Comparison of ENCODE assay signal across 11 mouse cellular contexts in genomic region chr7:139583094-139583737, GRCm38 (mm10). TPM values are rescaled to one million over a fixed set of nuclear protein-coding genes. Genes with fewer than 3 reads are reported as not detected.
DNase-seq lines count a peak whose midpoint lies in the region; ATAC-seq lines count a peak whose summit lies in the region.
"Had no signal": no experiment of that assay in that cellular context is flagged by ENCODE, and none has a peak within 500 bp of the region (broad histone marks: within the 10 kb centered on the region; RNA-seq: fewer than 3 reads in every experiment).

No protein-coding gene starts in this region.

- peaks cover 32% of the 10 kb centered on the region for H3K4me1 ChIP-seq in heart, embryonic 11.5 days (ENCODE audit: control insufficient read depth, insufficient read depth, low read length)
- H3K4me1 ChIP-seq in lung, embryonic 15.5 days, result peaks cover 29% of the 10 kb centered on the region
- H3K4me1 ChIP-seq in hindbrain, embryonic 12.5 days, result peaks cover 41% of the 10 kb centered on the region
- H3K4me1 ChIP-seq in neural tube, embryonic 12.5 days, result peaks cover 29% of the 10 kb centered on the region

- ATAC-seq in heart, embryonic 11.5 days (replicated peaks; ENCODE audit: insufficient number of reproducible peaks, low FRiP score, low TSS enrichment), result no peak
- ATAC-seq in lung, embryonic 15.5 days (ENCODE audit: borderline replicate concordance, extremely low read depth, low FRiP score, low TSS enrichment), result no peak
- no peak for ATAC-seq in hindbrain, embryonic 12.5 days (ENCODE audit: low FRiP score)
- no peak for ATAC-seq in neural tube, embryonic 12.5 days (ENCODE audit: low FRiP score, low read depth)
- ATAC-seq in erythroid progenitor cell, adult 5-6 weeks (replicated peaks; ENCODE audit: low FRiP score, poor library complexity, severe bottlenecking), result no peak

- no peak overlapping the region for H3K9ac ChIP-seq in heart, embryonic 11.5 days (ENCODE audit: low read depth, low read length)
- no peak overlapping the region for H3K9ac ChIP-seq in lung, embryonic 15.5 days
- no peak overlapping the region for H3K9ac ChIP-seq in hindbrain, embryonic 12.5 days
- H3K9ac ChIP-seq in neural tube, embryonic 12.5 days, result no peak overlapping the region
- H3K9ac ChIP-seq: stomach, embryonic 15.5 days had no signal

- WGBS in heart, embryonic 11.5 days (ENCODE audit: insufficient replicate concordance), result 13% methylated on average over 17 of the region's 17 CpGs
- 15% methylated on average over 17 of the region's 17 CpGs for WGBS in lung, embryonic 15.5 days
- 10% methylated on average over 17 of the region's 17 CpGs for WGBS in hindbrain, embryonic 12.5 days
- WGBS in neural tube, embryonic 12.5 days, result 6% methylated on average over 17 of the region's 17 CpGs

- no peak for DNase-seq in heart, adult 8-10 months (ENCODE audit: low spot score)
- DNase-seq in lung, postnatal 36 days, result no peak
- DNase-seq in urinary bladder, postnatal 36 days (ENCODE audit: low spot score in 2 of 2), result no peak

- no peak overlapping the region for H3K27ac ChIP-seq in heart, embryonic 11.5 days (ENCODE audit: low read depth, low read length)
- H3K27ac ChIP-seq in lung, embryonic 15.5 days, result no peak overlapping the region
- no peak overlapping the region for H3K27ac ChIP-seq in hindbrain, embryonic 12.5 days
- H3K27ac ChIP-seq in neural tube, embryonic 12.5 days, result no peak overlapping the region
- H3K27ac ChIP-seq: stomach, embryonic 15.5 days had no signal

- peaks cover 2% of the 10 kb centered on the region; the same call in 1 of the 2 replicates for H3K36me3 ChIP-seq in heart, embryonic 11.5 days (ENCODE audit: control insufficient read depth, insufficient read depth, low read length)
- H3K36me3 ChIP-seq in lung, embryonic 15.5 days, result peaks cover 7% of the 10 kb centered on the region; the same call in 1 of the 2 replicates
- H3K36me3 ChIP-seq in hindbrain, embryonic 12.5 days, result no peaks in the 10 kb centered on the region
- H3K36me3 ChIP-seq in neural tube, embryonic 12.5 days, result no peaks in the 10 kb centered on the region

- H3K27me3 ChIP-seq in heart, embryonic 11.5 days (ENCODE audit: control insufficient read depth, insufficient read depth, low read length), result peaks cover 97% of the 10 kb centered on the region
- H3K27me3 ChIP-seq in lung, embryonic 15.5 days, result peaks cover 99% of the 10 kb centered on the region
- peaks cover 100% of the 10 kb centered on the region for H3K27me3 ChIP-seq in hindbrain, embryonic 12.5 days
- H3K27me3 ChIP-seq in neural tube, embryonic 12.5 days (replicated peaks), result peaks cover 100% of the 10 kb centered on the region

- H3K4me2 ChIP-seq in heart, embryonic 11.5 days, result peak overlapping the region; percentile 75
- H3K4me2 ChIP-seq in lung, embryonic 15.5 days, result peak overlapping the region; percentile 62
- H3K4me2 ChIP-seq in hindbrain, embryonic 12.5 days (replicated peaks), result peak overlapping the region; percentile 65
- H3K4me2 ChIP-seq in neural tube, embryonic 12.5 days (replicated peaks), result peak overlapping the region; percentile 58; the same call in 1 of the 2 replicates

- H3K4me3 ChIP-seq in heart, embryonic 11.5 days (ENCODE audit: low read depth, low read length), result no peak overlapping the region; the same call in 1 of the 2 replicates
- H3K4me3 ChIP-seq in lung, embryonic 15.5 days, result no peak overlapping the region; the same call in 1 of the 2 replicates
- no peak overlapping the region for H3K4me3 ChIP-seq in hindbrain, embryonic 12.5 days
- no peak overlapping the region for H3K4me3 ChIP-seq in neural tube, embryonic 12.5 days

- no peaks in the 10 kb centered on the region for H3K9me3 ChIP-seq in heart, embryonic 11.5 days (replicated peaks; ENCODE audit: control insufficient read depth, low read length)
- H3K9me3 ChIP-seq in lung, embryonic 15.5 days, result no peaks in the 10 kb centered on the region
- H3K9me3 ChIP-seq in hindbrain, embryonic 12.5 days (replicated peaks), result no peaks in the 10 kb centered on the region
- H3K9me3 ChIP-seq in neural tube, embryonic 12.5 days, result no peaks in the 10 kb centered on the region
- H3K9me3 ChIP-seq: stomach, embryonic 15.5 days had no signal

RNA-seq across cellular contexts. Expression of gene Nkx6-2, which starts 0.6 kb away (rescaled TPM):
- polyA plus RNA-seq in heart, embryonic 11.5 days (2014; fragmentation: Nextera tagmentation; extraction: Ambion mirVana), result 0.09 and 0.34 TPM in 2 replicates
- under 1 TPM in 2 of 4 experiments, not detected in 2; 0.19 to 0.34 TPM for total RNA-seq in heart, adult 8-10 months (2022)
- polyA plus RNA-seq in lung, embryonic 15.5 days (2015; fragmentation: Nextera tagmentation; extraction: Ambion mirVana), result 0.15 and 0.20 TPM in 2 replicates
- 17.9 and 19.1 TPM in 2 replicates for polyA plus RNA-seq in hindbrain, embryonic 12.5 days (2016; fragmentation: Nextera tagmentation; extraction: Ambion mirVana)
- polyA plus RNA-seq in neural tube, embryonic 12.5 days (2016; fragmentation: Nextera tagmentation; extraction: Ambion mirVana), result 10.5 and 13.9 TPM in 2 replicates
- total RNA-seq in erythroid progenitor cell, adult 5-6 weeks (2015; ENCODE audit: low replicate concordance), result not detected in 2 replicates
- total RNA-seq in erythroid progenitor cell, adult 5-6 weeks (2017; ENCODE audit: low replicate concordance), result not detected in 2 replicates
- total RNA-seq: adrenal gland, postnatal 4 days; megakaryocyte progenitor cell, adult 5-6 weeks had no signal
